Mouse (Mus musculus) embryo, embryonic 10.5 days (tissue): ENCODE results near the gene Snap25.

Experiments
- DNase-seq: peaks from one replicate; pipeline ENCODE4 v3.0.0-alpha.2; 2015; ENCODE audit warnings: low spot score

The Snap25 gene

DNA sequence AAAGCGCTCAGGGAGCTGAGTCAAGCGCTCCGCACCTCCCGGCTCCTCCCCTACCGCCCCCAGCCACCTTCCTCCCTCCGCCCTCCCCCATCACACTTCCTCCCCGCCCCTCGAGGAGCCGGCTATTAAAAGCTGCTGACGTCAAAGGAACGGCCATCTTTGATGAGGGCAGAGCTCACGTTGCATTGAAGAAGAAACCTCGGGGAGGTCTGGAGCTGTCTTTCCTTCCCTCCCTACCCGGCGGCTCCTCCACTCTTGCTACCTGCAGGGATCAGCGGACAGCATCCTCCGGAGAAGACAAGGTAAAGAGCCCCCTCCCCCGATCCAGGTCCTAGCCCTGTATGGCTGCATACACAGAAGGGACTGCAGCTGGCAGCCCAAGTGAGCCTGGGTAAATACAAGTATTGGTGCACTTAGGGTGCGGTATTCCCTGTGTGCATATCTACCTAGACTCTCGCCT is at the start of gene Snap25:
TSS of gene Snap25 (plus strand) at position 155 of the 460 bp plus-strand sequence.
- peak; percentile 95 for DNase-seq

DNA sequence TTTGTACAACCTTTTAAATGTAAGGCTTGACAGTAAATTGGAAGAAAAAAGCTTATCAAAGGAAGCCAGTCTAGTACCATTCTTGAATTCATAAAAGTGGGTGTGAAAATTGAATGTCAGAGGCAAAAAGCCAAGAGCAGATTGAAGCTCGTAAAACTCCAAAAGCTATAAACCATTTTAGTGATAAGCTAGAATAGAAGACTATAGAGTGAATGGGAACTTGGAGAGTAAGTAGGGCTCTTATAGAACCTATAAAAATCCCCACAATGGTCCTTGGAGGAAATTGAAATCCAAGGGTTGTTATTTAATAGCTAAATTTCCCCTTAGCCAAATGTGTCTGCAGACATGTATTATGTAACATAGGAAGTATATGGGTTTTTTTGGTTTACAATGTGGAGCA is 46.3 kb upstream of the Snap25 start:
- no peak for DNase-seq

GRCm38 (mm10) chr2:136669183-136669582 is 44.1 kb upstream of the Snap25 start:
- DNase-seq = no peak

- no peak for DNase-seq
Observed at GRCm38 (mm10) chr2:136669665-136670064, 43.6 kb upstream of the Snap25 start.

GRCm38 (mm10) chr2:136670539-136671271 is 42.5 kb upstream of the Snap25 start:
- DNase-seq = peak; percentile 42

GRCm38 (mm10) chr2:136674077-136674757 is 39.0 kb upstream of the Snap25 start:
- DNase-seq = no peak

GRCm38 (mm10) chr2:136676196-136676595 is 37.1 kb upstream of the Snap25 start:
- no peak for DNase-seq

- DNase-seq = no peak
Observed at GRCm38 (mm10) chr2:136676918-136677445, 36.3 kb upstream of the Snap25 start.

DNA sequence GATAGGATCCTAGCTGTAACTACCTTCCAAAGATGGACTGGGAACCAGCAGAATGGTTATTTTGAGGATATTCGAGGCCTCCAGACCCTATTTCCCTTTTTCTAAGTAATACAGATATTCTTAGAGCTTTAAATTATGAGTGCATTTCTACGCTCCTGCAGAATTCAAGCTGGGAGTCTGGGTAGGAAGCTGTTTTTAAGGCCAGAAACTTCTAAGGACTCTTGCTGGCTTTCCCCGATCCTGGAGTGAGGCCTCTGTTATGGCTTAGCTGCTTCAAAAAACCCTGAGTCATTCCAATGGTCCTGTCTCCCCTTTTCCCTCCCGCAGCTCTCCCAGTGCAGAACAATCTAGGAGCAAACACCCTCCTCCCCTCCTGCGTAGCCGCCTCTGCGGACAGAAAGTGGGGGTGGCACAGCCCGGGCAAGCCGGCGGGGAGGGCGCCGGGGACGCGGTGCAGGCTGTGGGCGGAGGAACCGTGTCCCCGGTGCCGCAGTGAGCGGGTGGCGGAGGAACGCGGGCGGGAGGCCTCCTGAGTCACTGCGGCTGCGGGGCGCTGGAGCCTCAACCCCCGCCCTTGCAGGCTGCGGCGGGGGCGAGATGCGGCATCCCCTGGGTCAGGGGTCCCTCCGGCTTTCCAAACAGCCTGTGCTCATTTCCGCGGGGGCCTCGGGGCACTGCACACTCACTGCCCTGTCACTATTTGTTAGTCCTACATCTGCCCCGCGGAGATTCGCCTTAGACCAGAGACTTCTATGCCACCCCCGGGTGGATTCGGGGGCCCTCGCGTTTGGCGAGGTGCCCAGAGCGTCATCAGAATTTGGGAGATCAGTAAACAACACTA is 34.7 kb upstream of the Snap25 start:
- DNase-seq = peak; percentile 68

- DNase-seq = peak; percentile 90
Observed at GRCm38 (mm10) chr2:136679280-136680221, 33.7 kb upstream of the Snap25 start.

DNA sequence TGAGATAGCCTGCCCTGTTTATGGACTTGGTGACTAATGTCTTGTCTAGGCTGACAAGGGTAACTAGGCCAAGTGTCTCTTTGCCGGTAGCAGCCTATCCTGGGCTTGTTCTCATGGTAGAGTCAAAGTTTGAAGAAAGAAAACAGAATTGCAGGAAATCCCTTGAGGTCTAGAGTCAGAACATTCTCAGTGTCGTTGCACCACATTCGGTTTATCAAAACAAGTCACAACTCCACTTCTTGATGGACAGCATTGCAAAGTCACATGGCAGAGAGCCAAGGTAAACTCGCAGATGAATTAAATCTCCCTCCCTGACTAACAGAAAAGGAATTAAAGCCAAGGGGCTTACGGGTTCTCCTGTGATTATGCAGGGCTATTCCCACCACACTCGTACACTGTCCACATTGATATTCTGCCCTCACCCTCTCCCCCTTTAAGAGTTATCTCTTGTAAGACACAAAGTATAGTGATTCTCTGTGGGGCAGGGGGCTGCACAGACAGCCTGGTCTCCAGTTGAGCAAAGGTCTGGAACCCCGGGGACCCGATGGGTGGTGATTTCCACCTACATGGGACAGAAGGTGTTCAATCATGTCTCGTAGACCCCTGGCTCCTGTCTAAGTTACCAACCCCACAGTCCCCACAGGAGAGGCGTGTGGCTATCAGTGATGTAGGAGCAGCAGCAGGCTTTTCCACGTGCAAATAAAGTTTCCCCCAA is 30.9 kb upstream of the Snap25 start:
- DNase-seq = no peak

GRCm38 (mm10) chr2:136686195-136686594 is 27.1 kb upstream of the Snap25 start:
- no peak for DNase-seq

- DNase-seq = no peak
Observed at GRCm38 (mm10) chr2:136687316-136687715, 25.9 kb upstream of the Snap25 start.

DNA sequence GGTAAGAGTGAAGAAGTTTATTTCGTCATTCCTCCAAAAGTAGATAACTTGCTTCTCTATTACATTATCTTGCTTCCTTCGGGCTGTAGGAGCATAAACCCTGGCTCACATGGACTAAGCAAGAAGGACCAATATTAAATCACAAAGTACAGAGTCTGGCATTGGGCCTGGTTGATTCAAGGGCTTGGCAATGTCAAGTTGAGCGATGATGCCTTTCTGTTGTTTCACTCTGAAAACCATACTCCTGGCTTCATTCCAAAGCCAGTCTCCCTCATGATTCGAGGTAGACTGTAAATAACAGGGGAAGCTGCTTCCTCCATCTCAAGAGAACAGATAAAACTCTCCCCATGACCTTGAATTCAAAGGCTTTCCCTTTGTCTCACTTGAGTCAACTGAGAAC is 23.8 kb upstream of the Snap25 start:
- no peak for DNase-seq

DNA sequence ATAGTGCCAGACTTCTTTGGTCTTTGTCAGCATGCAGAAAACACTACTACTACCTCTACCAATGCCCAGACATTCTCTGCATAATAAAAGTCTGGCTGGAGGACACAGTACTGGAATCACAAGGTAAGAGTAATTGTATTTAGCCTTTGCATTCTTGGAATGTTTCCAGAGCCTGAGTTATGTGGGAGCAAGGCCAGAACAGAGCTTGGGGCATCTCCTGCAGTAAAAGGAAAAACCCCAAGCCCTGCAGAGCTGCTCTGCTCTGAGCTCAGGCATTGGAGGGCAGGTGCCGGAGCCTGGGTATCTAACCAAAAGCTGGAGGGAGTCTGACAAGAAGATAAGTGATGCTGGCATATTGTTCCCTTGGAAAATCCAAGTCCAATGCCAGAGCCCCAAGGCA is 21.6 kb upstream of the Snap25 start:
- DNase-seq = no peak

DNA sequence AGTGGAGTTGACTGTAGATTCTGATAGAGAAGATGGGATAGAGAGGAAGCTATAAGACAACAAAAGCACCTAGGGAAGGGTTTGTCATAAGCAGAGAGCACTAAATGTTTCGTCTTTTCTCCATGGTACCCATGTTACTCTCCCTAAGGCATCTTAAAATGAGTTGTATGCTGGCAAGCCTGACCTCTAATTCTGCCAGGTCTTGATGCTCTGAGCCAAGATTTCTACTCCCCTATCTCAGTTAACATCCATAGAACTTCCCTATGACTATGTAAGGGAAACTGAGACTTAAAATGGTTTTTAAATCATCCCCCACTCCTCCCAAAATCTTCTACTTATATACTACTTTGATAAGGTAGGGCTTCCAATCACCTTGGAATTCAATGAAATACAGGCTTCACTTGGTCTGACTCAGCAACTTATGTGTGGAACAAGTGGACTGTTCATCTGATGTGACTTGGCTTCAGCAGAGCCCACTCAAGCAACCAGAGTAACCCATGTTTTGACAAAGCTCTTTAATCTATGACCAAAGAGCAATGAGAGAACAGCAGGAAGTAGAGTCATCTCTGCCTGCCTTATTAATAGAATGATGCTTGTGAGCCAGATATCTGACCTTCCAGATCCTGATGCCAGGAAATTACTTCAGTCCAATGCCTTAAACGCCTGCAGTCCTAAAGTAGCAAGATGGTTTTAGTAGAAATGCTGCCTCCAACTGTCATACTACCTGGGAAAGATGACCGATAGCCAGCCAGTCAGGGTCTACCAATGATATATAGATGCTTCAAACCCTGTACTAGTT is 13.6 kb upstream of the Snap25 start:
- no peak for DNase-seq

DNA sequence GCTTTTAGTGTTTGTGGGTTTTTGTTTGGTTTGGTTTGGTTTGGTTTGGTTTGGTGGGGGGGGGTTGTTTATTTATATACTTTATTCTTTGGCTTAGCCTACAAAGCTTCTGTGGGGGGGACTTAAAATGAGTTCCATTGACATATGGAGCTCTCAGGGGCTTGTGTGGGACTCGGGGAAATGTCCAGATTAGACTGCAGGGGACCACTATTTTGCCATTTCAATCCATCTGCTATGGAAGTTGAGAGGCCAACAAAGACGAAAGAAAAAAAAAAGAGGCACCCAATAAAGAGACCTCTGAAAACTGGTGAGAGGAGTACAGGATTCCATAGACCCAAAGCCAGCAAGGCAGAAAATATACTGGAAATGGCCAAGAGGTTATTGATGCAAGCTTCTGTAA is 9.9 kb upstream of the Snap25 start:
- no peak for DNase-seq

GRCm38 (mm10) chr2:136711155-136711554 is 2.1 kb upstream of the Snap25 start:
- DNase-seq = no peak

DNA sequence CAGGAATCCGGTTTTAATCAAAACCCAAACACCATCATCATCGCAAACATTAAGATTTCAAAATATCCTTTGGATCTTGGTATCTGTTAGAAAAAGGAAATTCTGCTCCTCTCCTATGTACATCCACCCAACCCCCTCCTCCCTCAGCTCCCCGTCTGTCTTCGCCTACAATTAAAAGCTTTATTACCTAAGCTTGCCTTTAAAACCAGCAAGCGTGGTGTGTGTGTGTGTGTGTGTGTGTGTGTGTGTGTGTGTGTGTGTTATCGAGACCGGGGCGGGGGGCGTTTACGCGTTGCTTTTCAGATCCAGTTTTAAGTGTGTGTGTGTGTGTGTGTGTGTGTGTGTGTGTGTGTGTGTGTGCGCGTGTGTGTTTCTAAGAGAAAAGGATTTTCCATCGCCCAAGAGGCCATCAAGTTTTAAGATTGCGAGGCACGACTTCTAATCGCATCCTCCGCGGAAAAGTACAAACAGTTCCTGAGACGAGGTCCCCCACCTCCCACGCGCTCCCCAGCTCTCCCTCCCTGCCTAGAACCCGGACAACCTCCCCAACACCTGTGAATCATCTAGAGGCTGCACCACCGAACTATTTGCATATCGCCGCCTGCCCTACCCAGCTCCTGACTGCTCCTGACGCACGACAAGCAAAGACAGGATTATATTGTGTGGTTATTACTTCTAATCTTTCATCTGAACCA is 1.4 kb upstream of the Snap25 start:
- peak; percentile 41 for DNase-seq
